Mouse (Mus musculus): ENCODE measurements around the gene Icmt.

Icmt gene

GRCm38 (mm10) chr4:152324641-152325562 lies 27.9 kb downstream of the Icmt start:
- in situ Hi-C loops (cut with MboI; ENCODE audit: unreplicated experiment in 2 of 2), result loop anchor here (5.0 to 25.0 kb wide), 8 partner anchors 33 to 1837 kb away; partner anchors contain the start of genes Kcnab2 (in 2 of the 2), Nphp4 (in 2 of the 2), Cep104 (in 1 of the 2) and Dffb (in 1 of the 2)

- in situ Hi-C loops (cut with MboI; ENCODE audit: unreplicated experiment in 2 of 2), result loop anchor here (5.0 to 25.0 kb wide), 7 partner anchors 33 to 1649 kb away; partner anchors contain the start of genes Cep104 (in 1 of the 2), Dffb (in 1 of the 2), Hes3 (in 1 of the 2) and Kcnab2 (in 1 of the 2)
Observed at GRCm38 (mm10) chr4:152325574-152326411, 28.8 kb downstream of the Icmt start, which contains the start of gene Rpl22. Rpl22 (plus strand) TSS chr4:152325742.

- in situ Hi-C loops (cut with MboI; ENCODE audit: unreplicated experiment in 2 of 2), result loop anchor here (5.0 to 25.0 kb wide), 7 partner anchors 34 to 1648 kb away; partner anchors contain the start of genes Cep104 (in 1 of the 2), Dffb (in 1 of the 2), Hes3 (in 1 of the 2) and Kcnab2 (in 1 of the 2)
Observed at GRCm38 (mm10) chr4:152326543-152326942, 29.5 kb downstream of the Icmt start.

GRCm38 (mm10) chr4:152328691-152329090 lies 31.7 kb downstream of the Icmt start:
- in situ Hi-C loops (cut with MboI; ENCODE audit: unreplicated experiment in 2 of 2), result loop anchor here (5.0 to 25.0 kb wide), 7 partner anchors 36 to 1646 kb away; partner anchors contain the start of genes Cep104 (in 1 of the 2), Dffb (in 1 of the 2), Hes3 (in 1 of the 2) and Kcnab2 (in 1 of the 2)

- in situ Hi-C loops (cut with MboI; ENCODE audit: unreplicated experiment in 2 of 2), result loop anchor here in 1 of 2 experiments (25.0 kb wide), 1 partner anchor 1271 kb away; the partner anchor contains the start of gene Vamp3
Observed at GRCm38 (mm10) chr4:152332952-152333351, 35.9 kb downstream of the Icmt start.

GRCm38 (mm10) chr4:152333587-152333986 lies 36.6 kb downstream of the Icmt start:
- in situ Hi-C loops (cut with MboI; ENCODE audit: unreplicated experiment in 2 of 2), result loop anchor here in 1 of 2 experiments (25.0 kb wide), 1 partner anchor 1271 kb away; the partner anchor contains the start of gene Vamp3

GRCm38 (mm10) chr4:152337772-152338171 lies 40.7 kb downstream of the Icmt start:
- in situ Hi-C loops (cut with MboI; ENCODE audit: unreplicated experiment in 2 of 2), result loop anchor here in 1 of 2 experiments (25.0 kb wide), 1 partner anchor 1275 kb away; the partner anchor contains the start of gene Vamp3

- in situ Hi-C loops (cut with MboI; ENCODE audit: unreplicated experiment in 2 of 2), result loop anchor here in 1 of 2 experiments (25.0 kb wide), 1 partner anchor 1276 kb away; the partner anchor contains the start of gene Vamp3
Observed at GRCm38 (mm10) chr4:152338419-152339292, 41.6 kb downstream of the Icmt start, which contains the start of gene Chd5. Chd5 (plus strand) TSS chr4:152338651.

GRCm38 (mm10) chr4:152339293-152339790 lies 42.3 kb downstream of the Icmt start:
- in situ Hi-C loops (cut with MboI; ENCODE audit: unreplicated experiment in 2 of 2), result loop anchor here in 1 of 2 experiments (25.0 kb wide), 1 partner anchor 1277 kb away; the partner anchor contains the start of gene Vamp3

GRCm38 (mm10) chr4:152340584-152341284 lies 43.7 kb downstream of the Icmt start:
- in situ Hi-C loops (cut with MboI; ENCODE audit: unreplicated experiment in 2 of 2), result loop anchor here (10.0 to 25.0 kb wide), 2 partner anchors 154 to 1278 kb away; partner anchors contain the start of gene Vamp3 (in 1 of the 2)

- in situ Hi-C loops (cut with MboI; ENCODE audit: unreplicated experiment in 2 of 2), result loop anchor here (10.0 to 25.0 kb wide), 2 partner anchors 152 to 1281 kb away; partner anchors contain the start of gene Vamp3 (in 1 of the 2)
Observed at GRCm38 (mm10) chr4:152343296-152343695, 46.3 kb downstream of the Icmt start.

- in situ Hi-C loops (cut with MboI; ENCODE audit: unreplicated experiment in 2 of 2), result loop anchor here (10.0 to 25.0 kb wide), 2 partner anchors 150 to 1282 kb away; partner anchors contain the start of gene Vamp3 (in 1 of the 2)
Observed at GRCm38 (mm10) chr4:152344651-152345050, 47.6 kb downstream of the Icmt start.

GRCm38 (mm10) chr4:152345120-152345889 lies 48.3 kb downstream of the Icmt start:
- in situ Hi-C loops (cut with MboI; ENCODE audit: unreplicated experiment in 2 of 2), result loop anchor here (10.0 to 25.0 kb wide), 2 partner anchors 149 to 1283 kb away; partner anchors contain the start of gene Vamp3 (in 1 of the 2)

GRCm38 (mm10) chr4:152349837-152350381 lies 52.9 kb downstream of the Icmt start:
- in situ Hi-C loops (cut with MboI; ENCODE audit: unreplicated experiment in 2 of 2), result loop anchor here (10.0 to 25.0 kb wide), 2 partner anchors 145 to 1288 kb away; partner anchors contain the start of gene Vamp3 (in 1 of the 2)

- in situ Hi-C loops (cut with MboI; ENCODE audit: unreplicated experiment in 2 of 2), result no loop called here
Observed at GRCm38 (mm10) chr4:152350722-152351421, 53.8 kb downstream of the Icmt start.

All from v-Abl transformed pro-B cells (cell line).